Mouse (Mus musculus) neural tube, embryonic 10.5 days (tissue): ENCODE measurements around the gene Cebpg.

Experiments used
- DNase-seq: peaks from one replicate; pipeline ENCODE4 v3.0.0-alpha.2; 2017; ENCODE audit warnings: low spot score; ENCODE audit errors: extremely low spot score

Cebpg gene

GRCm38 (mm10) chr7:35054286-35054685, 2.1 kb downstream of the Cebpg start:
- DNase-seq, result no peak

- DNase-seq, result no peak
Observed at GRCm38 (mm10) chr7:35053161-35053560, 3.2 kb downstream of the Cebpg start.

GRCm38 (mm10) chr7:35050540-35050939, 5.8 kb downstream of the Cebpg start:
- no peak for DNase-seq

- DNase-seq, result no peak
Observed at GRCm38 (mm10) chr7:35046091-35046490, 10.3 kb downstream of the Cebpg start.

- no peak for DNase-seq
Observed at GRCm38 (mm10) chr7:35044719-35045118, 11.7 kb downstream of the Cebpg start.

GRCm38 (mm10) chr7:35043266-35043817, 13.0 kb downstream of the Cebpg start:
- DNase-seq, result no peak

- DNase-seq, result no peak
Observed at GRCm38 (mm10) chr7:35042759-35043217, 13.6 kb downstream of the Cebpg start.

GRCm38 (mm10) chr7:35042209-35042554, 14.2 kb downstream of the Cebpg start:
- no peak for DNase-seq

- no peak for DNase-seq
Observed at GRCm38 (mm10) chr7:35041286-35042208, 14.8 kb downstream of the Cebpg start.

GRCm38 (mm10) chr7:35040176-35040972, 16.0 kb downstream of the Cebpg start:
- no peak for DNase-seq

- no peak for DNase-seq
Observed at GRCm38 (mm10) chr7:35037408-35037807, 19.0 kb downstream of the Cebpg start.

- DNase-seq, result no peak
Observed at GRCm38 (mm10) chr7:35036266-35036731, 20.1 kb downstream of the Cebpg start.

GRCm38 (mm10) chr7:35035565-35035964, 20.8 kb downstream of the Cebpg start:
- no peak for DNase-seq

GRCm38 (mm10) chr7:35035141-35035553, 21.2 kb downstream of the Cebpg start:
- DNase-seq, result no peak

- no peak for DNase-seq
Observed at GRCm38 (mm10) chr7:35030567-35030966, 25.8 kb downstream of the Cebpg start.

GRCm38 (mm10) chr7:35029648-35030047, 26.7 kb downstream of the Cebpg start:
- no peak for DNase-seq

GRCm38 (mm10) chr7:35029228-35029627, 27.1 kb downstream of the Cebpg start:
- DNase-seq, result no peak

- DNase-seq, result no peak
Observed at GRCm38 (mm10) chr7:35028559-35028958, 27.8 kb downstream of the Cebpg start.

GRCm38 (mm10) chr7:35027801-35028420, 28.5 kb downstream of the Cebpg start:
- no peak for DNase-seq

- DNase-seq, result no peak
Observed at GRCm38 (mm10) chr7:35026838-35027291, 29.5 kb downstream of the Cebpg start.

GRCm38 (mm10) chr7:35026276-35026630, 30.1 kb downstream of the Cebpg start:
- DNase-seq, result no peak
